Mouse (Mus musculus): ENCODE data around the gene Akt1.
A peak's percentile ranks its signal among the peaks of the same experiment; 100 is the strongest.

The Akt1 gene

DNA sequence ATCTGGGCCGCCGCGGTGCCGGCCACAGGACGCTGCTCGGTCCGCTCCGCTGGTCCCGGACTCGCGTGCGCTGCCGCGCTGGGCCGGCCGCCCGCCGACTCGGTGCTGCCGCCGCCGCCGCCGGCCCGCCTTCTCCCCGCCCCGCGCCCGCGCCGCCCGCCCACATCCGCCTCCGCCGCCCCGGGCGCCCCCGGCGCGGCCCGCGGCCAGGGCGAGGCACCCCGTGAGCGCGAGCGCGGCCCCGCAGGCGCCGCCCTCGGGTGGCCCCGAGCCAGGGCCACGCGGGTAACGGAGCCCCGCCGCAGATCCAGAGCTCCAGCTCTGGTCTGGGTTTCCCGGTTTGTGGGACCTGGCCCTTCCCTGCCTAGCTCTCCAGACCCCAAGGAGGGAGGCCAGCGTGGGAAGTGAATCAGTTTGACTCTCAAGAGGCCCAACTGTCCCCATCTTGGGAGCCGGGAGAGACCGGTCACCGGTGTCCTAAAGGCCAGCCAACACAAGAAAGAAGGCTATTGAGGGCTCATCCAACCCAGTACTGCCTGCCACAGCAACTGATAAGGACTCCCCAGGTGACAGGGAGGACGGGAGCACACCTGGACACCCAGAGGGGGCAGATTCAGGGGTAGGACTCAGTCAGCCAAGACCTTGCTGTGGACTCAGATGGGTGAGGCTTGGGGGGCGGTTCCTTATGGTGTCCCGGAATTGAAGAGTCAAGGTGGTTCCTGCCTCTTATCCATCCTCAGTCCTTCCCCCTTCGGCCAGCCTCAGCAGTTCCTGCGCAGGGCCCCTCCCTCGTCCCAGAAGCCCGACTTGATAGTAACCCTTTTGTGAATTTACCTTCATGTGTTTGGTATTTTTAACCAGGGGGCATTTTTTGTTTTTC is at the start of gene Akt1:
TSS of gene Akt1 (minus strand) at position 753 of the 880 bp plus-strand sequence.
- peak in 1 of 2 experiments; percentile 50 for DNase-seq (ENCODE audit: low spot score in 2 of 2)

DNA sequence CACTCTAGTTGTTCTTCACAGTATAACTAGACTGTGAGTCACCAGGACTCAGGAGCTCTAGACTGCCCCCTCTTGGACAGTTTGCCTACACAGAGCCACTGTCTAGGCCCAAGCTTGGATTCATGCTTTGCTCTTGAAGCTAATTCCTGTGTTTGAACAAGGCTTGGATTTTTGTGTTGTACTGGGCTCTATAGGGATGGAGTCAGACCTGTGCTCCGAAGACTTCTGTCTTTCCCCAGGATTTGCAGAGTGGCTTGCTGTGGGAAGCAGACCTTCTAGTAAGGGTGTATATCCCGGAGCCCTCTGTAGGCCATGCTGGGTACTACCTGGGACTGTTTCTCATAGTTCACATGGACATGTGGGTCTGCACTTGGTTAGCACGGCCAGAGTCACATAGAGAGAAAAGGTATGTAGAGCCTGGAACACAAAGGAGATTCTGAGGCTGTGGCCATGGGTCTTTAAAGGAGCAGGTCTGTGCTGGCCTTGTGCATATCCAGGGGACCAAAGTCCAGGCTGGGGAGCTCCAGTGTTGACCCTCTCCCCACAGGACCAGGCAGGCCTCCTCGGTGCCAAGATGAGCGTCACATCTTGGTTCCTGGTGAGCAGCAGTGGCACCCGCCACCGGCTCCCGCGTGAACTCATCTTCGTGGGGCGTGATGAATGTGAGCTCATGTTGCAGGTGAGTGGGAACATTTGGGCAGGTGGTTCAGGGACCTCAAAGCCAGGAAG is 49.6 kb upstream of the Akt1 start:
- peak in 1 of 2 experiments; percentile 82 for DNase-seq (ENCODE audit: low spot score in 2 of 2)

DNA sequence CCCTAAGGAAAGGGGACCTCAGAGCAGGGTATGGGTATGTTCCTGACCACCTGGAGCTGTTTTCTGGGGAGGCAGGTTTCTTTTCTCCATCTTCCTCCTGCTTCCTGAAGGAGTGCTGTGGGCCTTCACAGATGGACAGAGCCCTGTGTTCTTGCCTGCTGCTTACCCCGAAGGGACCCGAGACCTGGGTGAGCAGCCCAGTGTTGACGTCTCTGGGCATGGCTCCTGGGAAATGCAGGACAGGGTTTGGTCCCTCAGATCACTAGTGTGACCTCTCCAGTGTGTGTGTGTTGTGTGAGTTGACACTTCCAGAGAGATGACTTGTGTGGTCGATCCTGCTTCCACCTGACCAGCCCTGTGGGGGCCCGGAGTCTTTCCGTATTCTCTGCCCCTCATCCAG is 48.8 kb upstream of the Akt1 start:
- no peak for DNase-seq (ENCODE audit: low spot score in 2 of 2)

DNA sequence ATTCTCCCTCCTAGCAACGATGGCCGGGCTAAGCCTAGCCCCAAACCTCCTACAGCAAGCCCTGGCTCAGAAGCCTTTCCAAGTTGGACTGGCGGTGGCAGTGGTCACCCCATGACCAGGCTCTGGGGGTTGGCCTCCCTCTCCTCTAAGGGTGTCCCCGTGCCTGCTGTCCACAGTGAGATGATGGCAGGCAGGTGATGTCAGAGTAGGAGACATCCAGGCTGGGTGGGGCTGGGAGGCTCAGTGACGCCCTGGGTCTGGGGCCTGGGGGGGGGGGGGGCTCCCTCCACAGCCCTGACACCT is 48.3 kb upstream of the Akt1 start:
- no peak for DNase-seq (ENCODE audit: low spot score in 2 of 2)

DNA sequence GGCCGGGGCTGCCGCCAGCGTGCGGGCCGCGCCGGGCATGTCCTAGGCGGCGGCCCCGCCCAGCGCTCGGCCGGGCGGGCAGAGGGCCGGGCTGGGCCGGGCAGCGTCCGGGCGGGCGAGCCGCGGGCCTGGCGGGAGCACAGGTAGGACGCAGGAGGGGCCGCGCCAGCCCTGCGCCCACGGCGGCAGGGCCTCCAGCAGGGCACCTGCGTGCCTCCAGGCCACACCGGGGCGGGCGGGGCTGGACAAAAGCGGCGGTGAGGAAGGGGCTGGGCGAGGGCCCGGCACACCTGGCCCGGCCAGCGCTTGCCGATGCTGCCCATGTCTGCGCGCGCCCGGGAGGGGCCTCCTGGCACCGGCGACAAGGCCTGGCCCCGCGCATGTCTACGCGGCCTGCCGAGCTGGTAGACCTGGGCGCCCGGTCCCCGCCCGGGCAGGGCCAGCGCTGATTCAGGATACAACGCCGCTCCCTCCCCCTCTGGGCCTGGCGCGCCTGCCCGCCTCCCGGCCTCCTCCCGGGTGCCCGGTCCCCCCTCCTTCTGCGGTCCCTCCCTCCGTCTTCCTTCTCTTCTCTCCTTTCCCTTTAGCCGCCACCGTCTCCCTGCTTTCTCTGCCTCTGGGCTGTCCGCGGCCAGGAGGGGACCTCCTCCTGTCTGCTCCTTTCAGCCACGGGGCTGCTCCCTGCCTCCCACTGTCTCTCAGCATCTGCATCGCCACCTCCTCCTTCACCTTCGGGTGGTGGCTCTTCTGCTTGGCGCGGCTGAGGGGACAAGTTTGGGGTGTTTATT is 47.8 kb upstream of the Akt1 start:
- peak in 1 of 2 experiments; percentile 49 for DNase-seq (ENCODE audit: low spot score in 2 of 2)

DNA sequence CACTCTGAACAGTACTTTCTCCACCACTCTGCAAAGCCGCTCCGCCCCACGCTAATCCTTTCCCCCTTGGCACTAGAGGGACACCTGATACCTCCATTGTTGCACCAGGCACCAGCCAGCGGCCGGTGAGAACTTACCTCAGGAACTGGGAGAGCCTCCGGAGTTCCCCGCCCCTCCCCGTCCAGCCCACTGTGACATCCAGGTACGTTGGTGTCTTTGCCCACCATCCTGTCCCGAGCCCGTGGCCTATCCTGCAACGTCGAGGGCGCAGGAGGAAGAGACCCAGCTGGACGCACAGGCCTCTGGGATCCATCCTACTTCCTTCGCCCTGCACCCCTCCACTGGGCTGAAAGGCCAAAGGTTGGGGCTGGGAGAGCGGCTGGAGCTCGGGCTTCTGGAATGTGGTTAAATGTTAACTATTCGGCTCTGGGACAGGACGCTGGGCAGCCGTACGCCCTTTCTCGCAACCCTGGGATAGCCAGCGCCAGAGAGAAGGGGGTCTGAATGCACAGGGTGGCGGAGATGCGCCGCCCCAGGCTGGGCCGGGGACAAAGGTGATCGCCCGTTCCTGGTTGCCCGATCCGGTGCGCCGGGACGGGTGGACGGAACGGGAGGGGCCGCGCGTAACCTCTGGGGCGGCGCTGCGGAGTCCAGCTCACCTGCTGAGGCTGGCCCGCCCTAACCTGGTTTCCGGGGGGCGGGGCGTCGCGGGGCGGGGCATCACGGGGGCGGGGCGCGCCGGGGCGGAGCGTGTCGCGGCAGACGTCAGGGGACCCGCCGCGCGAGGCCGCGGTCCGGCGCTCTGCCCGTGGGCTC is 46.9 kb upstream of the Akt1 start:
- no peak for DNase-seq (ENCODE audit: low spot score in 2 of 2)

DNA sequence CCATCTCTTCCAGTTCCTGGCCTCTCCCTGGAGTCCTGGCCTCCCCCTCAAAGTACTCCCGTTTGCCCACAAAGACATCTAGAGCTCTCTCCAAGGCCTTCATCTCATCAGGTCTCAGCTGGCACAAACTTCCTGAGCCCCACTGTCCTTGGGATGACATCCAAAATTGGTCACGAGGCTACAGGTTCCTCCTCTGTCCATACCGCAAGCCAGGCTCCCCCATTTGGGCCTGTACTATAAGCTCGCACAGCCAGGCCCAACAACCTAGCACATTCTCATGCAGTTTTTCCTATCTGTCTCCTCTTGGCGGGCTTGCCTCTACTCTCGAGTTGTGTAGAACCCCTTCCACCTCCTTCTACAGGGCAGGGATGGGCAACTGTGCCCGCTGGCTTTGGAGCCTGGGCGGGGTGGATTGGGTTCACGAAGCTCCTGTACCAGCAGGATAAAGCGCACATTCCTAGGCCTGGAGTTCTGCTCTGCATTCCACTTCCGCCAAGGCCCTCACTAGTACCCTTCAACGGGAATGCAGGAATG is 46.3 kb upstream of the Akt1 start:
- DNase-seq (ENCODE audit: low spot score in 2 of 2): no peak

DNA sequence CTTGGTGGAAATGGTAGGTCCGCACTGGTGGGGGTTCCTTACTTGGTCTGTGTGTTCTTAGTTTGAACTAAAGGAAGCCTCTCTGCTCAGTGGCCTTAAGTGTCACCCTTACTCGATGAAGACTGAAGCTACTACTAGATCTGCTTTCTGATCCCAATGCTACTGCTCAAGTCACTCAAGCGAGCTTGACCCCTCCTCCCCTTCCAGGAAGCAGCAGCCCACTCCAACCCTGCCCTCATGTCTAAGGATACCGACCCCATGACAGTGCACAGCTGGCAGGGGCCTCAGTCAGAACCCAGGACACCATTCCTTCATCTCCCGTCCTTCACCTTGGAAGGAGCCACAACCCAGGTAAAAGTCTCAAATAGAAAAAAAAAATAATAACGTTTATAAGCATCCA is 45.5 kb upstream of the Akt1 start, which contains the start of gene Cep170b:
TSS of gene Cep170b (plus strand) at position 240 of the 400 bp plus-strand sequence.
- DNase-seq (ENCODE audit: low spot score in 2 of 2): no peak

DNA sequence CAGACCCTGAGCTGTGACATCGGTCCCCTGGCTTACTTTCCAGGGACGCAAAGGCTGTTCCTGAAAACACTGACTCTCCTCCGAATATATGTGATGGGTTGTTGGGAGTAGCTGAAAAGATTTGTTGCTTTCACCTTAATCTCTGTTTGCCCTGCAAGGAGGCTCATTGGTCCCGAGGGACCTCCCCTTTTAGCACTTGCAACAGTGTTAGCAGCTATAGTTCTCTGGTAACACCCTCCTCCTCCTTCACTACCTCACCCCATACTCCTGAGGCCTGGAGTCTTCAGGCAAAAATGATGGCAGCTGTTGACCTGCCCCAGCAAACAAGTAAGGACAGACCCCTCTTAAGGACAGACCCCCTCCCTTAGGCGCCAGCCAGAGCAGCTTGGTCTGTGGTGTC is 44.3 kb upstream of the Akt1 start:
- no peak for DNase-seq (ENCODE audit: low spot score in 2 of 2)

DNA sequence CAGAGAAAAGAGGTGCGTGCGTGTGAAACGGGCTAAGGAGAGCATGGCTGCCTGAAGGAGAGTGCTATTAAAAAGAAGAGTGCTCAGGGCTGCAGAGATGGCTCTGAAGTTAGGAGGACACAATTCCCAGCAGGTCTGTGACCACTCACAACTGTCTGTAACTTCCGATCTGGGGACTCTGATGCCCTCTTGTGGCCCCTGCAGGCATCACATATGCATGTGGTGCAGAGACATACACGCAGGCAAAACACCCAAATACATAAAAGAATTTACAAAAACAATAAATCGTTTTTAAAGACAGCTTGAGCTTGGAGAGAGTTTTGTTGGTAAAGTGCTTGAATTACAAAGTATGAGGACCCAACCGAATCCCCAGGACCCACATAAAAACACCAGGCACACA is 42.5 kb upstream of the Akt1 start:
- DNase-seq (ENCODE audit: low spot score in 2 of 2): peak in 1 of 2 experiments; percentile 47

DNA sequence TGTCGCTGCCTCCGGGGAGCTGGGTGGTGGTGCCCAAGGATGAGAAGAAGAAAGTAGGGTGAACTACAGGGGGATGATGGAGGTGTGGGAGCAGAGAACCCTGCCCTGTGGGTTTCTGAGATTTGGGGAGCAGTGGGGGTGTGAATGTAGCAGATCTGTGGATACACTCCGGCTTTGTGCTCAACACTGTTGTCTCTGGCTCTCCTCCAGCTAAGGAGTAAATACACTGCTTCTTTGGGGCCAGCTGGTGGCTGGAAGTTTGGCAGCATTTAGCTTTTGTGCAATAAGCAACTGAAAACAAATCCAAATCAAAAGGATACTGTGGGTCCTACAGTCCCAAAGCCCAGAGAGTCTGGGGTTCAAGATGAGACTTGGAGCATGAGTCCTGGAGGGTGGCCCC is 39.3 kb upstream of the Akt1 start:
- DNase-seq (ENCODE audit: low spot score in 2 of 2): peak in 1 of 2 experiments; percentile 50

DNA sequence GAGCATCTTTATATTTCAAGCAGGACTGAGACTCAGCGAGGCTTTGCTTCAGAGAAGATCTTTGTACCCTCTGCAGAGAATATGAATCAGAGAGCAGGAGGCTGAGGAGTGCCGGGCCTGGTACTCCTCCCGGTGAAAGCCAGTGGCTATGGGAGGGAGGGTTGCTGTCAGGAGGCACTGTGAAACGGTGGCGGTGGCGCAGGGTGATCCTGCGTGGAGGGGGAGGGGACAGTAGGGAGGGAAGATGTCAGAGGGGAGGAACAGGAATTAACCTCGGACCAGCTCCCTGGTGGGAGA is 32.8 kb upstream of the Akt1 start:
- DNase-seq (ENCODE audit: low spot score in 2 of 2): no peak

DNA sequence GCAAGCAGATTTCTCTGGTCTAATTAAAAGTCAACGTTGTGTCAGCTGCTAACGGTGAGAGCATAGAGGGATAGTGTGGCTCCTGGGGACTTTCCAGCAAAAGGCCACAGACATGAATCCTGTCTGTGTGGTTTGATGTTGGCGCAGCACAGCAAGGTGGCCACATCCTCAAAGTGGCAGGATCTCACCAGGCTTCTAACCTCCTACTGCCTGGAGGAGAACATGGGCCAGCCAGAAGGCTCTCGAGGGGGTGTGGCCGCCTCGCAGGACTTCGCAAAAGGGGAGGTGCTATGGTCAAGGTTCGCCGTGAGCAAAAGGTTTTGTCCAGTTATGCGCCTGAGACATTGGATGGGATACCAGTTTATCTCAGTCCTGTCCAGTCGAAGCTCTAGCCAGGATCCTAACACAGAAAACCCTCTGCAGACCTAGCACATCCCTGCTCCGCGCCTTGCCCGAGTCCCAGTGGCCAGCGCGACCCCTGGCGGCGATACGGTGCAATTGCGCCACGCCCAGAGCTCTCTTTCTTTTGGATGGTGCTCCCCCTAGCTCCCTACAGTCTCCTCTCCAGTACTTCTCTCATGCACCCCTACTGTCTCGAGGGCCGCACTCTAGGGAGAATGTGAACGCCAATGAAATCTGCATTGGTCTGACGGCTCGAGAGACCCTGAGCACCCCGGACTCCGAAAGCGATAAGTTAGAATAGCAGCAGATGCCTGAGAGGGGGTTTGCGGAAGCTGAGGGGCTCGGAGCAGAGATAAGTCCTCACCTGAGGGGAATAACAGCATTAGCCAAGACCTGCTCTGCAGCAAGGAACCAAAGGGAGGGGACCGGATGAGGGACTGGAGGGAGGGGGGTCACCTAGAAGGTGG is 32.3 kb upstream of the Akt1 start:
- DNase-seq (ENCODE audit: low spot score in 2 of 2): peak; percentile 72 to 94

DNA sequence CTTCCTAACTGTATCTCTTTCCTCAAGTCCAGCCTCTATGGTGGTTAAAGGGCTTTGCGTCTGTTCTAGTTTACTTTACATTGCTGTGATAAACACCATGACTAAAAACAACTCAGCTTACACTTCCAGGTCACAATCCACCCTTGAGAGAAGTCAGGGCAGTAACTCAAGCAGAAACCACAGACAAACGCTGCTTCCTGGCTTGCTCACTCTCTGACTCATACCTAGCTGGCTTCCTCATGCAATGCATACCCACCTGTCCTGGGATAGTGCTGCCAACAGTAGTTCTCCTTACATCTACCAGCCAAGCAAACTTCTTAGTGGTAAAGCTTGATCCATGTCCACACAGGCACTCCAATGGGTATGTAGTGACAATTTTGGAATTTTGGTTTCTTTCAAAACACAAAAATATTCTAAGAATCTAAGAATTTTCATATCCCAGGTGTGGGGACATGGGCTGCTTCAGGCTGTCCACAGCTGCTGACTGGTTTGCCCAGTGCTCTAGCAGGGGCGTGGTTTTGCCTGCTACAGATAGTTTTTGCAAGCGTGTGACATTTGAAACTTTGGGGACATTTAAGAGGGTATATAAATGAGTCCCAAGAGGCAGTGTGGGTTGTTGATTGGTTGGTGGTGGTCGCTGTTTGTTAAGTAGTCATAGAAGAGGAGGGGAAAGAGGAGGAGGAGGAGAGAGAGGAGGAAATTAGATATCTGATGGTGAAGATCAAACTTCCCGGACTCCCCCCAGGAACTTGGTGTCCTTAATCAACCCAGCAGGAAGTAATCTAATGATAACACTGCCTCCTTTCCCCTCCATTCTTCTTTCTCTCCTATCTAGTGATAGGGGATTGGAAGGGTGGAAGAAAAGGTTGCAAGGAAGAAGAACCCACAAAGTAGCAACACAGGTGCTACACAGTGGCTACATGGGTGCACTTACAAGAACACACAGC is 28.0 kb upstream of the Akt1 start:
- DNase-seq (ENCODE audit: low spot score in 2 of 2): no peak

DNA sequence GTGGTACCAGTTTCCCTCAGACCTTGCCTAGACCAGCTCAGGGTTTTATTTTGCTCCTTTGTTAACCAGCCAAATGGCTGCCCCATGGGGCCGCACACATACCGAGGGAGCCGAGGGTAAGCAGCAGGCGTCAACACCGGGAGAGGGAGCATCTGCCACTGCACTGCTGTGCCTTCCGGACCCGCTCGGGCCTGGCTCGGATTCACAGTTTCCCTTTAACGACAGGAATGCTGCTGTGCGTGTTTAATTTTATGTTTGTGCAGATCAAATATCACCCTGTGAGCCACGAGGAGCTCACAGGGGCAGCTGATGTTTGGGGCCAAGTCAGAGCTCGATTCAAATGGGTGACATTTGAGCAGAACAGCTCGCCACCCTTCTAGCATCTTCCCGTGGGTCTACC is 25.8 kb upstream of the Akt1 start:
- DNase-seq (ENCODE audit: low spot score in 2 of 2): no peak

DNA sequence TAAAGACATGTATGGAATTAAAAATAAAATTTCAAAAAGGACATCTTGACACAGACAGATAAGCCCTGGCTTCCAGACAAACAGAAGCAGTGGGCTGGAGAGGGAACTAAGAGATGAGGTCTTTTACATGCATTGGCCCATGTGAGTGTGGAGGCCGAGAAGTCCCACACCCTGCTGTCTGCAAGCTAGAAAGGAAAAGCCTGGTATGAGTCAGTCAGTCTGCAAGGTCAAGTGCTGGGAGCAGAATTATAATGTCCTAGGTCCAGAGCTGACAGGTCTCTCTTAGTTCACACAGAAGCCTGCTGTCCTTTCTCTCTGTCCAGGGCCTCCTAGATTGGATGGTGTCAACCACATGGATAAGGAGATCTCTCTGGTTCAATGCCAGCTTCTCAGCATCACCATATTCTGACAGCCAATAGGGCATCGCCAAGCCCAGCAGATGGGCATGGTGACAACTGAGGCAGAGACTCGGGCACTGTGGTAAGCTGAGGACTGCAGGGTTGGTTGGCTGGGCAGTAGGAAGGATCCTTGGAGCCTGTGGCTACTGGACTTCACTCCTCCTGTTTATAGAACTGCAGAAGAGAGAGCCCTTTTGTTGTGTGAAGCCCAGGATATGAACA is 22.2 kb upstream of the Akt1 start:
- DNase-seq (ENCODE audit: low spot score in 2 of 2): no peak

DNA sequence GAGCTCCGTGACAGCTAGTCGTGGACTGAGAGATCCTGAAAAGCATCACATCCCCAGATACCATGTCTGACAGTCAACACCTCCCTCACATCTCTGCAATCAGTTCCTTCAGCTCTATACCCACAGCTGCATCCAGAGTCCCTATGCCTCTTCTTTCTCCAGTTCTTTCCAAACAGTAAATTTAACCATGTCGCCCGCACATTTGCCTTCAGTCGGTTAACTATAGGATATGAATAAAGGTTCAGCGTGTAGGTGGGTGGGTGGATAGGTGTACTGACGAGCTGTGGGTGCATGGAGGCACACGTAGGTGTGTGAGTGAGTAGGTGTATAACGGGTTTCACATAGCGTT is 19.4 kb upstream of the Akt1 start:
- no peak for DNase-seq (ENCODE audit: low spot score in 2 of 2)

DNA sequence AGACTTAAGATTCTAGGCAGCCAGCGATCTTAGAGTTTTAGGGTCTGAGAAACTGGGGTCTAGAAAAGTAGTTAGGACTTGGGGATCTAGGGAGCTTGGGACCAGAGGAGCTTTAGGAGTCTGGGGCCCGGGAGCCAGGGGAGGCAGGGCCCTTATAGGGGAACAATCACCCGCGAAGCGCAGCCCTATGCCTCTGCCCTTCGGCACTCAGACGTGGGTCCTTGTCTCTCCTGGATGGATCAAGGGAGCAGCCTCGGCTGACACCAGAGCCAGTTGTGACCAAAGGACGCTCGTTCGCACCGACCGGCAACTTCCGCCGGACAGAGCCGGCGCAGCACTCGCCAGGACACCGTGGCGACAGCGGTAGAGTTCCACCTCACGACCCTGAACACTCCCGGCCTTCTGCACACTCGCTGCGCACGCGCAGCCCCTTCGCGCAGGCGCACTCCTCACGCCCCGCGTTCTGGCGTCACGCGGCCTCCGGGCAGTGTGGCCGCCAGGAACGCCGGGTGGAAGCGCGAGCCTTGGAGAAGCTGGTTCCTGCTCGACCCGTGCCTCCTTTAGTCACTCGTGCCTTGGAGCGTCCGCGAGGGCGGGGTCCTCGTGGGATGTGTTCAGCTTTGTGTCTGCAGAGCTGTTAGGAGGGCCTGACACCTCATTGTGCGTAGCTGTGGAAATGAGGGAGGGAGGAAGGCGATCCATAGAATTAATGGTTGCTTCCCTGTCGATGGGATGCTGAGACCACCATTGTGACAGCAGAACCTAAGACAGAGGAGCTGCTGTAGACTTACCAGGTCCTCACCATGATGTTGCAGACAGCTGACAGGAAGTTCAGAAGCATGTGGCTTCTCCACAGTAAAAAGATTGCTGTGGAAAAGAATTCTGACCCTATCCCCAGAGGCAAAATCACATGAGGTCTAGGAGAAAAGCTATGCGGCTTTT is 18.8 kb upstream of the Akt1 start:
- DNase-seq (ENCODE audit: low spot score in 2 of 2): peak; percentile 84 to 95

Data from left cerebral cortex, adult 9 months (tissue).